Mouse (Mus musculus) neutrophil, adult 5-6 weeks (primary cell): ENCODE measurements at regions not wholly inside any gene's neighbourhood (a gene's known extent, or its start where the extent isn't known, plus 50 kb on each side); places are given as distances from the start of the nearest gene placed in this dataset.

ENCODE experiments used
- ATAC-seq: fragments of 151-379, 151-347 bp; 2 replicates; pipeline ENCODE4 v1.8.0; 2017; ENCODE audit warnings: mild to moderate bottlenecking, moderate TSS enrichment; ENCODE audit not compliant: insufficient number of reproducible peaks, poor library complexity, low FRiP score, severe bottlenecking; ENCODE audit errors: extremely low read depth

GRCm38 (mm10) chr4:70844742-70845141, 309.9 kb upstream of the Megf9 start:
- ATAC-seq, result no peak

GRCm38 (mm10) chr4:70810956-70811316, 276.1 kb upstream of the Megf9 start:
- ATAC-seq, result no peak

GRCm38 (mm10) chr4:70810311-70810955, 275.6 kb upstream of the Megf9 start:
- no peak for ATAC-seq

GRCm38 (mm10) chr4:70804925-70805342, 270.1 kb upstream of the Megf9 start:
- ATAC-seq, result no peak

GRCm38 (mm10) chr4:70798483-70798882, 263.7 kb upstream of the Megf9 start:
- no peak for ATAC-seq

- ATAC-seq, result no peak
Observed at GRCm38 (mm10) chr4:70797935-70798334, 263.1 kb upstream of the Megf9 start.

GRCm38 (mm10) chr4:70783487-70783886, 248.7 kb upstream of the Megf9 start:
- ATAC-seq, result no peak

- ATAC-seq, result no peak
Observed at GRCm38 (mm10) chr4:70781591-70781990, 246.8 kb upstream of the Megf9 start.

- no peak for ATAC-seq
Observed at GRCm38 (mm10) chr4:70776273-70776672, 241.5 kb upstream of the Megf9 start.

GRCm38 (mm10) chr4:70743425-70743824, 208.6 kb upstream of the Megf9 start:
- no peak for ATAC-seq

- no peak for ATAC-seq
Observed at GRCm38 (mm10) chr4:70742002-70742401, 207.2 kb upstream of the Megf9 start.

GRCm38 (mm10) chr4:70741121-70741520, 206.3 kb upstream of the Megf9 start:
- ATAC-seq, result no peak

GRCm38 (mm10) chr4:70709126-70709689, 174.4 kb upstream of the Megf9 start:
- ATAC-seq, result no peak

- ATAC-seq, result no peak
Observed at GRCm38 (mm10) chr4:70705128-70705752, 170.4 kb upstream of the Megf9 start.

- no peak for ATAC-seq
Observed at GRCm38 (mm10) chr4:70700894-70701293, 166.1 kb upstream of the Megf9 start.

GRCm38 (mm10) chr4:70664181-70664580, 129.4 kb upstream of the Megf9 start:
- no peak for ATAC-seq

- ATAC-seq, result no peak
Observed at GRCm38 (mm10) chr4:70621431-70621837, 86.6 kb upstream of the Megf9 start.

GRCm38 (mm10) chr4:70619636-70620287, 85.0 kb upstream of the Megf9 start:
- ATAC-seq, result no peak

GRCm38 (mm10) chr4:70615794-70616193, 81.0 kb upstream of the Megf9 start:
- no peak for ATAC-seq

- no peak for ATAC-seq
Observed at GRCm38 (mm10) chr4:70614411-70614810, 79.6 kb upstream of the Megf9 start.
